Mouse (Mus musculus) retina, postnatal 7 days (tissue): ENCODE measurements around the gene Daam2.

ENCODE experiments used
- DNase-seq: peaks from one replicate; pipeline ENCODE4 v3.0.0-alpha.2; 2012; ENCODE audit warnings: low read depth, low spot score

The Daam2 gene

GRCm38 (mm10) chr17:49563830-49564470, at the start of gene Daam2:
Gene Daam2, minus strand, starts transcription at chr17:49564343.
- DNase-seq, result peak; percentile 23

- DNase-seq, result no peak
Measured at GRCm38 (mm10) chr17:49610296-49610695, 46.2 kb upstream of the Daam2 start.

- no peak for DNase-seq
Measured at GRCm38 (mm10) chr17:49607351-49608027, 43.3 kb upstream of the Daam2 start.

GRCm38 (mm10) chr17:49605397-49605796, 41.3 kb upstream of the Daam2 start:
- no peak for DNase-seq

- DNase-seq, result peak; percentile 3
Measured at GRCm38 (mm10) chr17:49590051-49590450, 25.9 kb upstream of the Daam2 start.

GRCm38 (mm10) chr17:49582471-49582870, 18.3 kb upstream of the Daam2 start:
- no peak for DNase-seq

- no peak for DNase-seq
Measured at GRCm38 (mm10) chr17:49577321-49577720, 13.2 kb upstream of the Daam2 start.

GRCm38 (mm10) chr17:49568717-49569116, 4.6 kb upstream of the Daam2 start:
- no peak for DNase-seq

- no peak for DNase-seq
Measured at GRCm38 (mm10) chr17:49564489-49564888, 346 bp upstream of the Daam2 start.

GRCm38 (mm10) chr17:49563416-49563780, 745 bp downstream of the Daam2 start:
- DNase-seq, result no peak

GRCm38 (mm10) chr17:49562701-49563415, 1.3 kb downstream of the Daam2 start:
- no peak for DNase-seq

GRCm38 (mm10) chr17:49561985-49562384, 2.2 kb downstream of the Daam2 start:
- DNase-seq, result no peak

GRCm38 (mm10) chr17:49559786-49560289, 4.3 kb downstream of the Daam2 start:
- no peak for DNase-seq

- no peak for DNase-seq
Measured at GRCm38 (mm10) chr17:49556169-49556568, 8.0 kb downstream of the Daam2 start.

- DNase-seq, result no peak
Measured at GRCm38 (mm10) chr17:49551991-49552390, 12.2 kb downstream of the Daam2 start.

- no peak for DNase-seq
Measured at GRCm38 (mm10) chr17:49551465-49551864, 12.7 kb downstream of the Daam2 start.

- DNase-seq, result no peak
Measured at GRCm38 (mm10) chr17:49545997-49546396, 18.1 kb downstream of the Daam2 start.

GRCm38 (mm10) chr17:49545424-49545823, 18.7 kb downstream of the Daam2 start:
- DNase-seq, result no peak

GRCm38 (mm10) chr17:49544561-49544960, 19.6 kb downstream of the Daam2 start:
- DNase-seq, result no peak

GRCm38 (mm10) chr17:49540706-49541105, 23.4 kb downstream of the Daam2 start:
- no peak for DNase-seq

GRCm38 (mm10) chr17:49539204-49539603, 24.9 kb downstream of the Daam2 start:
- DNase-seq, result no peak

- no peak for DNase-seq
Measured at GRCm38 (mm10) chr17:49535580-49535979, 28.6 kb downstream of the Daam2 start.
